ENCODE assay signal across 14 mouse cellular contexts in genomic region chr4:140237305-140237741, GRCm38 (mm10). TPM values are rescaled to one million over a fixed set of nuclear protein-coding genes. Genes with fewer than 3 reads are reported as not detected.
DNase-seq lines count a peak whose midpoint lies in the region; ATAC-seq and TF ChIP-seq lines count a peak whose summit lies in the region.
"Had no signal": no experiment of that assay in that cellular context is flagged by ENCODE, and none has a peak within 500 bp of the region (broad histone marks: within the 10 kb centered on the region; RNA-seq: fewer than 3 reads in every experiment).

No protein-coding gene starts in this region.

- H3K9me3 ChIP-seq in hindbrain, postnatal 0 days (ENCODE audit: low read length) = no peaks in the 10 kb centered on the region
- no peaks in the 10 kb centered on the region for H3K9me3 ChIP-seq in stomach, postnatal 0 days (ENCODE audit: control insufficient read depth, low read length)
- H3K9me3 ChIP-seq: heart, embryonic 15.5 days; kidney, embryonic 15.5 days; limb, embryonic 10.5 days had no signal

- TF ChIP-seq POLR2A in thymus, adult 2 months (IDR thresholded peaks at IDR 0.05; ENCODE audit: control insufficient read depth, extremely low read depth, insufficient read depth, low read length, poor library complexity) = no peak

- WGBS in thymus, adult 2 months = 36% methylated on average over 10 of the region's 10 CpGs
- 22% methylated on average over 10 of the region's 10 CpGs for WGBS in hindbrain, postnatal 0 days
- 31% methylated on average over 10 of the region's 10 CpGs for WGBS in stomach, postnatal 0 days

- H3K36me3 ChIP-seq in thymus, adult 2 months (ENCODE audit: control insufficient read depth, insufficient read depth, low read length) = no peaks in the 10 kb centered on the region
- no peaks in the 10 kb centered on the region for H3K36me3 ChIP-seq in hindbrain, postnatal 0 days (ENCODE audit: insufficient read depth, low read length)
- H3K36me3 ChIP-seq in stomach, postnatal 0 days (ENCODE audit: control insufficient read depth, insufficient read depth, low read length) = no peaks in the 10 kb centered on the region
- H3K36me3 ChIP-seq: heart, embryonic 15.5 days; kidney, embryonic 15.5 days; limb, embryonic 10.5 days had no signal

- no peak overlapping the region for H3K9ac ChIP-seq in hindbrain, postnatal 0 days (replicated peaks; ENCODE audit: low read length)
- H3K9ac ChIP-seq in stomach, postnatal 0 days (ENCODE audit: low read length) = no peak overlapping the region
- H3K9ac ChIP-seq: heart, embryonic 15.5 days; kidney, embryonic 15.5 days had no signal

- DNase-seq in cerebellum, adult 11 months = no peak
- DNase-seq in thymus, postnatal 4 days = peak; percentile 34
- no peak for DNase-seq in thymus, adult 2 months
- peak; percentile 52 for DNase-seq in hindbrain, postnatal 0 days (ENCODE audit: low spot score)
- DNase-seq in stomach, postnatal 0 days (ENCODE audit: low spot score) = no peak
- no peak for DNase-seq in embryo, embryonic 9.5 days (ENCODE audit: extremely low spot score)
- no peak for DNase-seq in layer of hippocampus, postnatal 36 days
- DNase-seq: adrenal gland, adult 2 months; lung, postnatal 10 days had no signal

- H3K27ac ChIP-seq in thymus, adult 2 months (ENCODE audit: control insufficient read depth, insufficient read depth, low read length) = no peak overlapping the region
- H3K27ac ChIP-seq in hindbrain, postnatal 0 days = peak overlapping the region; percentile 22
- H3K27ac ChIP-seq in stomach, postnatal 0 days (replicated peaks) = no peak overlapping the region
- H3K27ac ChIP-seq: heart, embryonic 15.5 days; kidney, embryonic 15.5 days; limb, embryonic 10.5 days had no signal

- no peaks in the 10 kb centered on the region for H3K4me1 ChIP-seq in thymus, adult 2 months (replicated peaks; ENCODE audit: control insufficient read depth, insufficient read depth, low read length)
- H3K4me1 ChIP-seq in hindbrain, postnatal 0 days (ENCODE audit: insufficient read depth, low read length) = peaks cover 11% of the 10 kb centered on the region
- no peaks in the 10 kb centered on the region for H3K4me1 ChIP-seq in stomach, postnatal 0 days (replicated peaks; ENCODE audit: control insufficient read depth, insufficient read depth)
- H3K4me1 ChIP-seq: heart, embryonic 15.5 days had no signal

- no peak for TF ChIP-seq EP300 in stomach, postnatal 0 days (optimal IDR thresholded peaks at IDR 0.05)

- TF ChIP-seq CTCF in thymus, adult 2 months (IDR thresholded peaks at IDR 0.05; ENCODE audit: borderline replicate concordance, control insufficient read depth, extremely low read depth, insufficient read depth, low read length, poor library complexity) = no peak
- TF ChIP-seq CTCF in hindbrain, postnatal 0 days (IDR thresholded peaks at IDR 0.05; ENCODE audit: low read depth) = no peak
- no peak for TF ChIP-seq CTCF in stomach, postnatal 0 days (IDR thresholded peaks at IDR 0.05; ENCODE audit: low read depth)

- no peak overlapping the region for H3K4me3 ChIP-seq in thymus, adult 2 months (ENCODE audit: control insufficient read depth, insufficient read depth, low read length)
- no peak overlapping the region for H3K4me3 ChIP-seq in hindbrain, postnatal 0 days (ENCODE audit: low read length)
- no peak overlapping the region for H3K4me3 ChIP-seq in stomach, postnatal 0 days (ENCODE audit: low read depth, low read length)
- H3K4me3 ChIP-seq: heart, embryonic 15.5 days; kidney, embryonic 15.5 days; limb, embryonic 10.5 days had no signal

- peak; percentile 47; the same call in 1 of the 2 replicates for ATAC-seq in cerebellum, adult (ENCODE audit: insufficient number of reproducible peaks, low FRiP score, low TSS enrichment)
- ATAC-seq in hindbrain, postnatal 0 days = peak; percentile 64; the same call in 1 of the 2 replicates
- no peak for ATAC-seq in stomach, postnatal 0 days (ENCODE audit: low FRiP score, low TSS enrichment)

- H3K4me2 ChIP-seq in hindbrain, postnatal 0 days (ENCODE audit: low read depth, low read length) = no peak overlapping the region
- no peak overlapping the region for H3K4me2 ChIP-seq in stomach, postnatal 0 days (replicated peaks; ENCODE audit: low read depth)
- H3K4me2 ChIP-seq: heart, embryonic 15.5 days; kidney, embryonic 15.5 days had no signal

- no peaks in the 10 kb centered on the region for H3K27me3 ChIP-seq in thymus, adult 2 months (ENCODE audit: control insufficient read depth, insufficient read depth, low read length)
- H3K27me3 ChIP-seq in hindbrain, postnatal 0 days (ENCODE audit: insufficient read depth, low read length) = no peaks in the 10 kb centered on the region
- H3K27me3 ChIP-seq in stomach, postnatal 0 days (ENCODE audit: control insufficient read depth, insufficient read depth, low read length) = no peaks in the 10 kb centered on the region

RNA-seq across cellular contexts. Expression of gene Igsf21, which starts 9.3 kb away (rescaled TPM):
- 0.83 and 1.0 TPM in 2 replicates for polyA plus RNA-seq in thymus, adult 2 months (2012; rRNA removed)
- total RNA-seq in hindbrain, postnatal 0 days (2014; rRNA removed) = 175 and 176 TPM in 2 replicates
- polyA plus RNA-seq in hindbrain, postnatal 0 days (2015; fragmentation: Nextera tagmentation; extraction: Ambion mirVana) = 125 and 127 TPM in 2 replicates
- 1.2 and 1.5 TPM in 2 replicates for polyA plus RNA-seq in stomach, postnatal 0 days (2015; fragmentation: Nextera tagmentation; extraction: Ambion mirVana)
- 10 to 100 TPM; 35.3 to 38.7 TPM for total RNA-seq in layer of hippocampus, postnatal 36 days (2021)
- total RNA-seq: MEL had no signal

Comparison
In these comparisons a context has a peak if more than half of its experiments do, and no peak if none do; other contexts are left out.
1. DNase-seq: peak in thymus, postnatal 4 days (single experiment) and hindbrain, postnatal 0 days (single experiment); none in cerebellum, adult 11 months (single experiment), thymus, adult 2 months (single experiment), stomach, postnatal 0 days (single experiment), embryo, embryonic 9.5 days (single experiment) and layer of hippocampus, postnatal 36 days (0 of 2).
2. RNA of gene Igsf21, which starts 9.3 kb away (polyA plus RNA-seq): 125 to 127 TPM in hindbrain, postnatal 0 days; 1.2 to 1.5 TPM in stomach, postnatal 0 days and 0.83 to 1.0 TPM in thymus, adult 2 months; every median in the first group is over 10 times any median in the second.